In the genomic region with DNA sequence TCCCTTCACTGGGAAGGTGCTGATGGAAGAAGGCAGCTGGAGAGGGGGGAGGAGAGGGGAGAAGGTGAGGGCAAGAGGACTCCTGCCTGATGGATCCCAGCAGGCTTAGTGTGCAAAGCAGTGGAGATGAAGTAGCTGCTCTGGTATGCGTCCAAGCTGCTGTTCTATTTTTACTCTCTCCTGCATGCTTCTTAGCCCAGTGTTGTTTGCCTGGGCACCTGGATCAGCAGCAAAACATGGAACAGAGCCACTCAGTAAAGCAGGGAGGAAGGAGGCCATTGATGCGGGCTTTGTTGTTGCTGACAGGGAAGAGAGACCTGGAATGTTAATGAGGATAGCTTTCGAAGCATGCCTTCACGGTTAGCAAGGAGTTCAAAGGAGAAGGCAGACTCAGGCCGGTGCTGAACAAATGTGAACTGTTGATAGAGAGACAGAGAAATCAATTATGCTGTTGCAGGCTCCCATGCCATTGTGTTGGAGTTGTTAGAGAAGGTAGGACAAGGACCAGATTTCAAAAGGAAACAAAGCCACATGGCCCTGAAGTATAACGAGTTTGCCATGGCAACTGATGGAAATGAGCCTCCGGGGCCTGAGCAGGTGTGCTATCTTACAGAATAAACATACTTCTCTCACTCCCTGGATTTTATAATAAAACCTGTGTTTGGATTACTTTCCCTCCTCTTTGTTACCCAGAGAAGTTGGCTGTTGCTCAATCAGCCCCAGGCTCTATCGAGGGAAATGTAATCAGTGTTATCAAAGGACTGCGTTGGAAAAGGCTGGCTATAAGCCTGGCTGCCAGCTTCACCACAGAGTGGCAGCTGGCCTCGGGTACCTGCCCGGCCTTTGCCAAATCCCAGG, we compare ENCODE assay signal across 8 mouse cellular contexts. TPM values are rescaled to one million over a fixed set of nuclear protein-coding genes. Genes with fewer than 3 reads are reported as not detected.
DNase-seq lines count a peak whose midpoint lies in the region; ATAC-seq lines count a peak whose summit lies in the region.

No protein-coding gene starts in this region.

- no peak overlapping the region for H3K4me3 ChIP-seq in liver, embryonic 12.5 days
- no peak overlapping the region for H3K4me3 ChIP-seq in embryonic facial prominence, embryonic 12.5 days
- H3K4me3 ChIP-seq in heart, embryonic 13.5 days: no peak overlapping the region
- no peak overlapping the region for H3K4me3 ChIP-seq in kidney, embryonic 16.5 days (ENCODE audit: low read length)

- peak; percentile 26 for DNase-seq in liver
- DNase-seq in lung, postnatal 36 days: peak; percentile 84
- DNase-seq in right cerebral cortex, postnatal 25 days: peak; percentile 52

- no peak overlapping the region for H3K9ac ChIP-seq in liver, embryonic 12.5 days
- H3K9ac ChIP-seq in embryonic facial prominence, embryonic 12.5 days: no peak overlapping the region
- 0 out of 2 replicates have a peak overlapping the region, but pooled peaks have one; percentile 25 for H3K9ac ChIP-seq in heart, embryonic 13.5 days
- H3K9ac ChIP-seq in kidney, embryonic 16.5 days (replicated peaks; ENCODE audit: low read length): peak overlapping the region; percentile 32

- H3K27me3 ChIP-seq in liver, embryonic 12.5 days (replicated peaks): no peaks in the 10 kb centered on the region
- H3K27me3 ChIP-seq in embryonic facial prominence, embryonic 12.5 days: no peaks in the 10 kb centered on the region
- H3K27me3 ChIP-seq in heart, embryonic 13.5 days (replicated peaks): no peaks in the 10 kb centered on the region
- H3K27me3 ChIP-seq in kidney, embryonic 16.5 days (ENCODE audit: insufficient read depth, low read length): no peaks in the 10 kb centered on the region

- no peaks in the 10 kb centered on the region; the same call in 1 of the 2 replicates for H3K36me3 ChIP-seq in liver, embryonic 12.5 days
- H3K36me3 ChIP-seq in embryonic facial prominence, embryonic 12.5 days: no peaks in the 10 kb centered on the region
- H3K36me3 ChIP-seq in heart, embryonic 13.5 days: peaks cover 19% of the 10 kb centered on the region
- H3K36me3 ChIP-seq in kidney, embryonic 16.5 days (ENCODE audit: insufficient read depth, low read length): peaks cover 6% of the 10 kb centered on the region; the same call in 1 of the 2 replicates

- H3K9me3 ChIP-seq in liver, embryonic 12.5 days (replicated peaks): no peaks in the 10 kb centered on the region
- no peaks in the 10 kb centered on the region for H3K9me3 ChIP-seq in embryonic facial prominence, embryonic 12.5 days
- H3K9me3 ChIP-seq in heart, embryonic 13.5 days: no peaks in the 10 kb centered on the region
- H3K9me3 ChIP-seq in kidney, embryonic 16.5 days (ENCODE audit: low read length): no peaks in the 10 kb centered on the region

- WGBS in liver, embryonic 12.5 days (ENCODE audit: insufficient replicate concordance): 49% methylated on average over 11 of the region's 11 CpGs
- 4% methylated on average over 11 of the region's 11 CpGs for WGBS in embryonic facial prominence, embryonic 12.5 days
- 5% methylated on average over 11 of the region's 11 CpGs for WGBS in heart, embryonic 13.5 days
- whole genome bisulfite sequencing in kidney, embryonic 16.5 days: 5% methylated on average over 11 of the region's 11 CpGs

- peaks cover 18% of the 10 kb centered on the region; the same call in 1 of the 2 replicates for H3K4me1 ChIP-seq in liver, embryonic 12.5 days
- H3K4me1 ChIP-seq in embryonic facial prominence, embryonic 12.5 days: peaks cover 47% of the 10 kb centered on the region
- H3K4me1 ChIP-seq in heart, embryonic 13.5 days: peaks cover 53% of the 10 kb centered on the region
- peaks cover 39% of the 10 kb centered on the region for H3K4me1 ChIP-seq in kidney, embryonic 16.5 days (ENCODE audit: insufficient read depth, low read length)

- ATAC-seq in liver, embryonic 12.5 days: no peak
- ATAC-seq in embryonic facial prominence, embryonic 12.5 days (ENCODE audit: insufficient number of reproducible peaks, insufficient read depth, low FRiP score, low TSS enrichment): peak; percentile 84
- peak; percentile 82 for ATAC-seq in heart, embryonic 13.5 days (ENCODE audit: extremely low read depth, insufficient number of reproducible peaks, low FRiP score, low TSS enrichment)
- peak; percentile 90 for ATAC-seq in kidney, embryonic 16.5 days (ENCODE audit: low FRiP score, low TSS enrichment)
- ATAC-seq in erythroblast, adult 5-6 weeks (replicated peaks; ENCODE audit: low FRiP score, poor library complexity, severe bottlenecking): no peak

- H3K4me2 ChIP-seq in liver, embryonic 12.5 days: no peak overlapping the region
- H3K4me2 ChIP-seq in embryonic facial prominence, embryonic 12.5 days (replicated peaks): peak overlapping the region; percentile 21; the same call in 1 of the 2 replicates
- H3K4me2 ChIP-seq in heart, embryonic 13.5 days: peak overlapping the region; percentile 40
- H3K4me2 ChIP-seq in kidney, embryonic 16.5 days (replicated peaks; ENCODE audit: low read depth, low read length): peak overlapping the region; percentile 20; the same call in 1 of the 2 replicates

- no peak overlapping the region for H3K27ac ChIP-seq in liver, embryonic 12.5 days
- peak overlapping the region; percentile 93 for H3K27ac ChIP-seq in embryonic facial prominence, embryonic 12.5 days
- H3K27ac ChIP-seq in heart, embryonic 13.5 days (replicated peaks): peak overlapping the region; percentile 96
- H3K27ac ChIP-seq in kidney, embryonic 16.5 days (ENCODE audit: low read length): peak overlapping the region; percentile 95

RNA-seq across cellular contexts. Expression of gene Traf3ip2, which starts 46.9 kb away (rescaled TPM):
- 2.1 and 3.1 TPM in 2 replicates for polyA plus RNA-seq in liver, embryonic 12.5 days (2016; fragmentation: Nextera tagmentation; extraction: Ambion mirVana)
- 11.4 and 12.4 TPM in 2 replicates for polyA plus RNA-seq in embryonic facial prominence, embryonic 12.5 days (2016; fragmentation: Nextera tagmentation; extraction: Ambion mirVana)
- polyA plus RNA-seq in heart, embryonic 13.5 days (2015; fragmentation: Nextera tagmentation; extraction: Ambion mirVana): 10.1 and 10.3 TPM in 2 replicates
- 18.4 and 18.9 TPM in 2 replicates for polyA plus RNA-seq in kidney, embryonic 16.5 days (2015; fragmentation: Nextera tagmentation; extraction: Ambion mirVana)
- not detected in 2 replicates for total RNA-seq in erythroblast, adult 5-6 weeks (2015; ENCODE audit: low replicate concordance)
- 0.70 TPM in 1 of 2 replicates, not detected in the other for total RNA-seq in erythroblast, adult 5-6 weeks (2017; ENCODE audit: low replicate concordance)

Comparison
In these comparisons a context has a peak if more than half of its experiments do, and no peak if none do; other contexts are left out.
1. DNase-seq: peak in every context shown above with its lines; median percentile 84 in lung, postnatal 36 days; 52 in right cerebral cortex, postnatal 25 days; 26 in liver.
2. ATAC-seq: peak in embryonic facial prominence, embryonic 12.5 days (single experiment), heart, embryonic 13.5 days (single experiment) and kidney, embryonic 16.5 days (single experiment); none in liver, embryonic 12.5 days (single experiment) and erythroblast, adult 5-6 weeks (single experiment).
3. H3K9ac ChIP-seq: peak in heart, embryonic 13.5 days (single experiment) and kidney, embryonic 16.5 days (single experiment); none in liver, embryonic 12.5 days (single experiment) and embryonic facial prominence, embryonic 12.5 days (single experiment).